Mouse (Mus musculus) heart, embryonic 16.5 days (tissue): ENCODE data around the gene Gstm3. TPM values are rescaled to one million over a fixed set of nuclear protein-coding genes. Genes with fewer than 3 reads are reported as not detected.
"Not testable (repeated sequence)": the region's sequence is repeated elsewhere in the genome, so short reads cannot be mapped to it uniquely, and the experiment has no call there.

Source experiments
- ATAC-seq: fragments of 200-750 bp; cut with Nextera tagmentation; replicated peaks from 2 replicates; pipeline ENCODE4 v1.8.0; 2017; ENCODE audit warnings: moderate number of reproducible peaks; ENCODE audit not compliant: insufficient read depth, low FRiP score; ENCODE audit errors: extremely low read depth
- H3K27ac ChIP-seq: fragments of 300-500 bp; sonication (generic); 2 replicates; pipeline ENCODE4 v1.5.1; 2014; ENCODE audit warnings: mild to moderate bottlenecking, low read length, control low read depth, moderate library complexity
- H3K27me3 ChIP-seq: fragments of 300-500 bp; sonication (generic); 2 replicates; pipeline ENCODE4 v1.6.1; 2014; ENCODE audit warnings: low read length, mixed read lengths; ENCODE audit not compliant: control insufficient read depth, insufficient read depth
- H3K36me3 ChIP-seq: fragments of 300-500 bp; sonication (generic); 2 replicates; pipeline ENCODE4 v1.6.1; 2014; ENCODE audit not compliant: control insufficient read depth, insufficient read depth
- H3K4me1 ChIP-seq: fragments of 300-500 bp; sonication (generic); 2 replicates; pipeline ENCODE4 v1.6.1; 2014; ENCODE audit warnings: low read length, mixed read lengths; ENCODE audit not compliant: control insufficient read depth, insufficient read depth
- H3K4me2 ChIP-seq: fragments of 300-500 bp; sonication (generic); 2 replicates; pipeline ENCODE4 v1.6.1; 2014; ENCODE audit warnings: low read depth, mild to moderate bottlenecking, control low read depth, low read length
- H3K4me3 ChIP-seq: fragments of 300-500 bp; sonication (generic); 2 replicates; pipeline ENCODE4 v1.5.1; 2014; ENCODE audit warnings: mild to moderate bottlenecking, control low read depth, low read length
- H3K9ac ChIP-seq: fragments of 300-500 bp; sonication (generic); 2 replicates; pipeline ENCODE4 v1.6.1; 2014; ENCODE audit warnings: low read length, control low read depth
- H3K9me3 ChIP-seq: fragments of 300-500 bp; sonication (generic); replicated peaks from 2 replicates; pipeline ENCODE4 v1.6.1; 2016; ENCODE audit warnings: low read length; ENCODE audit not compliant: control insufficient read depth
- WGBS: fragments of 180-500 bp; shearing (Covaris S2); extraction: QIAGEN DNeasy Blood & Tissue Kit; methylation state at CpG from one replicate; pipeline ENCODE4 v1.1.7; 2014; 5-methylcytosine and 5-hydroxymethylcytosine counted together
- polyA plus RNA-seq: library from polyadenylated mRNA; unstranded; fragments of >200 nt; fragmentation: Nextera tagmentation; extraction: Ambion mirVana; gene quantifications from 2 replicates; pipeline ENCODE4 v1.2.1, GENCODE M21; 2015

Gstm3 gene
- polyA plus RNA-seq, 1 experiment from 2014 or later, result 0.22 TPM

DNA sequence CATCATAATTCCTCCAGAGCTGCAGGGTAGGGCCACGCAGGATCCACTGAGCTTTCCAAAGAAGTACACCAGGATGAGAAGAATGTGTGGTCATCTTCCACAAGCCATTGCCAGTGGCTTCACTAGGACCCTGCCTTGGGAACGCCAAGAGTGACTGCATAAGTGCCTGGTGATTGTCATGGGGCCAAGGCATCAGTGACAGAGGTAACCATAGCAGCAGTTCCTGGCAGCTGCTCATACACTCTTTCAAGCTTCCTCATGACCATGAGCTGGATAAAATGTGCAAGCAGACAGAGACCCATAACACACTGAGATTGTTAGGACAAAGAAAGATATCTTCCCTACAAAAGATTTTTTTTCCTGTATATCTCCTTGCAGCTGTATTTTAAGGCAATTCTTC lies 41.2 kb upstream of the Gstm3 start:
- 47% methylated on average over 2 of the region's 2 CpGs for WGBS
- H3K9ac ChIP-seq, result no peak overlapping the region
- no peak overlapping the region for H3K4me2 ChIP-seq
- H3K9me3 ChIP-seq, result no peaks in the 10 kb centered on the region
- no peaks in the 10 kb centered on the region for H3K36me3 ChIP-seq
- ATAC-seq, result peak; percentile 68
- no peak overlapping the region for H3K4me3 ChIP-seq
- no peak overlapping the region for H3K27ac ChIP-seq
- H3K27me3 ChIP-seq, result no peaks in the 10 kb centered on the region
- peaks cover 13% of the 10 kb centered on the region for H3K4me1 ChIP-seq

DNA sequence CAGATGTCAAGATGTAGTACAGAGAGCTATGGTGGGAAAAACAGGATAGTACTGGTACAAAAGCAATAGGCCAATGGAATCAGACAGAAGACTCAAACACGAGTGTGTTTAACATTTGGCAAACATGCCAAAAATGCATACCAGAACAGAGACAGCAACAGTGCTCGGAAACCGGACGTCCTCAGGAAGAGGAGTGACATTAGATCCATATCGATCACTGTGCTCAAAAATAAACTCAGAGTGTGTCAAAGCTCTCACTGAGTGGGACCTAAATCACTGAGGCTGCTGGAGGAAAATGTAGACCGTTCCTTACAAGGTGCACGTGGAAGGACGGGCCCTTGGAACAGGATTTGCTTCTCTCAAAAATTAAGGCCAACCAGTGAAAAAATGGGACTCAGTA lies 32.9 kb upstream of the Gstm3 start:
- no peak overlapping the region for H3K4me2 ChIP-seq
- no peaks in the 10 kb centered on the region for H3K4me1 ChIP-seq
- H3K9ac ChIP-seq, result no peak overlapping the region
- no peaks in the 10 kb centered on the region for H3K27me3 ChIP-seq
- H3K36me3 ChIP-seq, result no peaks in the 10 kb centered on the region
- H3K9me3 ChIP-seq, result no peaks in the 10 kb centered on the region
- no peak for ATAC-seq
- H3K27ac ChIP-seq, result no peak overlapping the region; the same call in 1 of the 2 replicates
- H3K4me3 ChIP-seq, result no peak overlapping the region
- 63% methylated on average over 8 of the region's 8 CpGs for WGBS

DNA sequence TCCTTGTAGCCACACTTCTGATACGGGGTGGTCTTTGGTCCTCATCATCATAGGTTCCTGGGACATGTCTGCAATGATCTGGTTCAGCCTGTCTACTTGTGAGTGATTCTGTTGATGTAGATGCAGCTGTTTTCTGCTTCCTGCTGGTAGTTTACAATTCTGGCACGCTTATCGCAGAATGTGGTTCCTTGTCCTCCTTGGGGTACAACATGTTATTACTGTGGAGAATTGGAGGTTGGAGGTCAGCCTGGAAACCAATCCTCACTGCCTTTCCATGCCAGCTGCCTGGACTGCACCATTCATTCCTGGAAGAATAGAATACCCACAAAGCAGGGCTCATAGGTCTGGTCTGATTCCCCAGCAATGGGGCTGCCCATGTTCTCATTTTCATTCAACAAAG lies 30.4 kb upstream of the Gstm3 start:
- no peak overlapping the region for H3K4me2 ChIP-seq
- no peaks in the 10 kb centered on the region for H3K27me3 ChIP-seq
- no peaks in the 10 kb centered on the region for H3K4me1 ChIP-seq
- H3K9ac ChIP-seq, result no peak overlapping the region
- H3K9me3 ChIP-seq, result 0 out of 2 replicates have a peak, but pooled peaks cover under 1% of the 10 kb centered on the region
- 90% methylated on average over 3 of the region's 3 CpGs for WGBS
- no peak for ATAC-seq
- H3K36me3 ChIP-seq, result no peaks in the 10 kb centered on the region
- no peak overlapping the region for H3K27ac ChIP-seq
- H3K4me3 ChIP-seq, result no peak overlapping the region

DNA sequence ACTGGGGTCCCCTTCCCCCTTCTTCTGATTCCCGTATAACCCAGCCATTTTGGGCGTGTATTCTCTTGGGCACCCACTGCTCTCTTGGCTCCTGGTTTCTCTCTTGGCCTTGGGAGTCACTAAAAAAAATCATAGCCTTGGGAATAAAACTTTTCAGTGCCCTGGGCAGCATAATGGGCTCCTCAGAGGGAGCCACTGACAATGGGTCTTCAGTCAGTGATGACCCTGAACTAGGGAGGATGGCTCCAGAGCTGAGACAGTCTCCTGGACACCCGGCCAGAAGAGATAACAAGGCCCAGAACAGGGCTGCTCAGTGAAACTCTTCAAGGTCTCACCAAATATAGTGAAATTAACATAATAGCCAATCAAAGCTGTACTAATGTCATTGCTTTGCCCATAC lies 29.5 kb upstream of the Gstm3 start:
- no peak for ATAC-seq
- Histone ChIP-seq H3K4me2 (no peak overlapping the region), H3K4me1 (no peaks in the 10 kb centered on the region), H3K9ac (no peak overlapping the region), H3K4me3 (no peak overlapping the region), H3K36me3 (no peaks in the 10 kb centered on the region), H3K27ac (no peak overlapping the region), H3K27me3 (no peaks in the 10 kb centered on the region), H3K9me3 (0 out of 2 replicates have a peak, but pooled peaks cover 2% of the 10 kb centered on the region)
- WGBS, result 68% methylated on average over 3 of the region's 3 CpGs

DNA sequence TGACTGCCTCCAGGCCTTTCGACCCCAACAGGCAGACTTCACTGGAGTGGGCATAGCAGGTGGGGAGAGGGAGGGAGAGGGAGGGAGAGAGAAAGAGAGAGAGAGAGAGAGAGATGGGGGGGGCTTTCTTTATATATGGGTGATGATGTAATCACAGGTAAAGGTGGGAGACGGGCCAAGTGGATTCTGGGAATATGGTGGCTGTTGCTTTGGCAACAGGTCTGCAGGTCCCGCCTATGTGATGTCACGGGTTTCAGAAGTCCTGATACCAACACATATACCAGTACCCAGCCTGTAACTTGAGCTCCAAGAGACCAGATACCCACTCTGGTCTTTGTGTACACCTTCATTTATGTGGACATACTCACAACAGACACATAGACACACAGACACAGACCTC lies 27.5 kb upstream of the Gstm3 start:
- H3K4me2 ChIP-seq, result no peak overlapping the region

DNA sequence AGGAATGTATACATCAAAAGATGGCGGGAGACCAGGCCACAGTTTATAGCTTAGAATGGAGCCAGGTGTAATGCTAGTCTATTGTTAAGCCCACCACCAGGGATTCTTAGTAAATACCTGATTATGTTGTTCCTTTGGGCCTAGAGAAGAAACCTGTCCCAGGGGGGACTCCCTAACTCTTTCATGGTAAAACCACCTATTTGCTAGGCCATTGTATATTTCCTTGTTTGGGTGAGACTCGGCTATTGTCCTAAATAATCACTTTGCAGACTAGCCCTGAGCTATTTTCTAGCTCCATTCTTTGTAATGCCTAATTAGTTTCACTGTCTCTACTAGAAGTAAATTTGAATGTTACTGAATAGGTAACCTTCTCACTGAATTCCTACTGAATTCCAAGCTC lies 26.9 kb upstream of the Gstm3 start:
- not testable (repeated sequence) for H3K27ac ChIP-seq, H3K27me3 ChIP-seq, H3K9me3 ChIP-seq, H3K4me1 ChIP-seq, H3K9ac ChIP-seq, H3K36me3 ChIP-seq, H3K4me2 ChIP-seq, H3K4me3 ChIP-seq, ATAC-seq
- 85% methylated on average over 2 of the region's 2 CpGs for WGBS

More for the DNA sequence above, 27.5 kb upstream of the Gstm3 start:
- Histone ChIP-seq H3K36me3 (no peaks in the 10 kb centered on the region), H3K9ac (no peak overlapping the region), H3K27me3 (no peaks in the 10 kb centered on the region), H3K4me3 (no peak overlapping the region), H3K27ac (no peak overlapping the region), H3K4me1 (no peaks in the 10 kb centered on the region), H3K9me3 (0 out of 2 replicates have a peak, but pooled peaks cover 2% of the 10 kb centered on the region)
- no peak for ATAC-seq
- 82% methylated on average over 4 of the region's 4 CpGs for WGBS

DNA sequence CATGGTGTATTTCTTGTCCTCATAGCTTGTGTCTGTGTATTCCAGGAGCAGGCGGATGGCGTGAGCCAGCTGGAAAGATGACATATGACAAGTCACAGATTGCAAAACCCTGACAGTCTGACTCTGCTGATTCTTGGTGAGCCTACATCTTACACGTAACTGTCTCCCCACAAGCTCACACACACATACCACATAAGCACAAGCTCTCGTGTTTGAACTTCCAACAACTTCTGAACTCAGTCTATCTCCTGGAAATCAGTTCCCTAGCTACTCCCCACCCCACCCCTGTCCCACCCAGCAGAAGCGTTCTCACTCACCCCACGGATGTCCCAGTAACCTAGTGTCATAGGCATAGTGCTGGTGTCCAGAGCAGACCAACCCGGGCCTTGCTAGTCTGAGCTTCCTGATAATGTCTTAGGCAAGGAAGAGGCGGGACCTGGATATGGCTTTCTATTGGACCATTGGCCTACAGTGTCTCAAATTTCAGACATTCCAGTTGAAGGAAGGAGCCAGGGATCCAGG lies 17.0 kb upstream of the Gstm3 start, which contains the start of gene Gstm2:
TSS of gene Gstm2 (minus strand) at position 413 of the 522 bp plus-strand sequence.
- Histone ChIP-seq H3K9me3 (no peaks in the 10 kb centered on the region), H3K36me3 (no peaks in the 10 kb centered on the region), H3K27me3 (no peaks in the 10 kb centered on the region), H3K4me2 (peak within 1 kb of the TSS; percentile 52), H3K27ac (peak within 1 kb of the TSS; percentile 58), H3K9ac (no peak within 1 kb of the TSS), H3K4me1 (peaks cover 5% of the 10 kb centered on the region; the same call in 1 of the 2 replicates), H3K4me3 (peak within 1 kb of the TSS; percentile 37)
- WGBS, result 29% methylated on average over 8 of the region's 8 CpGs
- ATAC-seq, result peak; percentile 89

DNA sequence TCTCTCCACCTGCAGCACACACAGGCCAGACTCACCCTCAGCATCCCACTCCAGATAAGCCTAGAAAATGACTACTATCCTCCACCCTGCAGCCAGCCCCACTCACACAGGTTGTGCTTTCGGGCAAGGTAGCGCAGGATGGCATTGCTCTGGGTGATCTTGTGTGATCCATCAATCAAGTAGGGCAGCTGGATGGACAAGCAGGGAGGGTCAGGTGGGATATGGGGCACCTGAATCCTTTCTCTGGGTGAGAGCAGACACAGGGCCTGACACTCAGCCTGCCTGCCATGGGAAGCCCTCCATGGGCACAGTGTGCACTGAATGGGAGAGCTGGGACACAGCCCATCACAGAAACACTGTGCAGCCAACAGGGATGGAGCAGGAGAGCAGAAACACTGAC lies 16.1 kb upstream of the Gstm3 start:
- H3K4me3 ChIP-seq, H3K9ac ChIP-seq, H3K4me1 ChIP-seq, H3K27ac ChIP-seq, H3K27me3 ChIP-seq, H3K9me3 ChIP-seq, H3K36me3 ChIP-seq, ATAC-seq: not testable (repeated sequence)
- H3K4me2 ChIP-seq, result peak overlapping the region; percentile 52; the same call in 1 of the 2 replicates
- 97% methylated on average over 2 of the region's 2 CpGs for WGBS

DNA sequence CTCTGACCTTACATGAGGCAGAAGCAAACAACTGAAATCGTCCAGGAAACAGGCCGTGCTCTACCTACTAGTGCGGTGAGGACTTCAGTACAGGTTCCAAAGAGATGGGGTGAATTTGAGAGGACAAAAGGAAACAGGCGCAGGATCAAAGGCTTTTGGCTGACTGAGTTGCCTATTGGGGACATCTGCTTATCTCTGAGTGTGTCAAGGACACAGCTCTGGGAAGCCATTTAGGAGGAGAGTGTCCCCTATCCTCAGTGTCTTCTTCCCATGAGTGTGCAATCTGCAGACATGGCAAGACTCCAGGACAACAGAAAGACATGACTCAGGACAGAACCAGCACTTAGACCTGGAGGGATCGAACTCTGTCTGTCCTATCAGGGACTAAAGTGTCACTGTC lies 15.4 kb upstream of the Gstm3 start:
- Histone ChIP-seq H3K36me3 (no peaks in the 10 kb centered on the region), H3K4me3 (no peak overlapping the region), H3K9me3 (no peaks in the 10 kb centered on the region), H3K4me1 (peaks cover 5% of the 10 kb centered on the region; the same call in 1 of the 2 replicates), H3K27me3 (no peaks in the 10 kb centered on the region), H3K27ac (no peak overlapping the region), H3K4me2 (no peak overlapping the region), H3K9ac (no peak overlapping the region)
- no peak for ATAC-seq
- WGBS, result 74% methylated on average over 5 of the region's 5 CpGs
